Mouse (Mus musculus) ZHBTc4 (cell line): Measurements from ENCODE around the gene Fstl4.

Experiments
- DNase-seq: peaks from one replicate; pipeline ENCODE4 v3.0.0-alpha.2; 2011; ENCODE audit warnings: low read depth, low spot score

The Fstl4 gene

GRCm38 (mm10) chr11:52767921-52768320 lies 3.5 kb downstream of the Fstl4 start:
- DNase-seq, result no peak

GRCm38 (mm10) chr11:52773073-52773472 lies 8.6 kb downstream of the Fstl4 start:
- DNase-seq, result no peak

DNA sequence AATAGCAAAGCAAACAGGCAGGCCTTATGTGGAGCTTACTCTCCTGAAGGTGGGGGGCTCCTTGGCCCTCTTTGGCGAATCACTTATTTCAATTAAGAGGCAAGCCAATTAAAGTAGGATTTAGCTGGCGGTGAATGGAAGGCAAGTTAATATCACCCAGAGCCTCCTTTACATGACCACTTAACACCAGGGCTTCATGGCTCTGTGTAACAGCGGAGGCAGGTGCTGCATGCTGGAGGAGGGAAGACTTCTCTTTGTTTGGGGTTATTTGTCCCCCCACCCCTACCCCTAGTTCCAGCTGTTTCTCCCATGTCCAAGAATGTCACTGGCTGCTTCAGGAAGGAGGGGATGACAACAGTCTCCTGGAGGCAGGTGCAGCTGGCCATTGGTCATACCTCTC lies 10.9 kb downstream of the Fstl4 start:
- DNase-seq, result no peak

DNA sequence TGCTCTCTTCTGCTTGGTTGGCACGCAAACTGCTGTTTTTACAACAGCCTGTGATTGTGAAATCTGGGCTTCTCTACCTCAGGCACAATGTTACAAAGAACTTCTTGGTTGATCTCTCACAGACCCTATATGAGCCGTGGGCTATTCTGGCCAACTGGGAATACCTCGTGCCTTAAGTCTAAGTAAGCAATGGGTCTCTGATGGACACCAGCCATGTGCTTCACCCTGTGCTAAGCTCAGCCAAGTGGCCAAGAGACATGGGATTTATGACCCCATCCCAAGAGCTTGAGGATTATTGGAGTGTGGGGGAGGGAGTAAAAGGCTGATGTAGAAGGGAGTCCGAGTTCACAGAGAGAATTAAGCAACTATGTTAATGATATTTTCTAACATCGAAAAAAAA lies 18.0 kb downstream of the Fstl4 start:
- no peak for DNase-seq

DNA sequence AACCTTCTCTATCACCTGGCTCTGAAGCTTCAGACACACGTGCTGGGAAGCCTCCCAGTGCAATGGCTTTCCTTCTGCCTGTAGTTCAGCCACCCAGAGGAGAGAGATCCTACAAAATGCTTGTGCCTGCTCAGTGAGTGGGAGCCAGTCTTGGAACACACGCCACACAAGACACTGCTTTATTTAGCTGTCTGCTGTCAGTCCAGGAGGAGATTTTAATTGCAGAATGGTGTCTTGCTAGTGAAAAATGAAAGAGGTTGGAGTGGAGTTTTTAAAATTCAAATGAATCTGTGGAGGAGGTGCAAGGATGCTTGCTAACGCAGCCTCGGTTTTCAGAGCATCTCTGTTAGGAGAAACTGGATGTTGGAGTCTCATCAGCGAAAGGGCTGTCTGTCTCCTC lies 29.9 kb downstream of the Fstl4 start:
- DNase-seq, result no peak

DNA sequence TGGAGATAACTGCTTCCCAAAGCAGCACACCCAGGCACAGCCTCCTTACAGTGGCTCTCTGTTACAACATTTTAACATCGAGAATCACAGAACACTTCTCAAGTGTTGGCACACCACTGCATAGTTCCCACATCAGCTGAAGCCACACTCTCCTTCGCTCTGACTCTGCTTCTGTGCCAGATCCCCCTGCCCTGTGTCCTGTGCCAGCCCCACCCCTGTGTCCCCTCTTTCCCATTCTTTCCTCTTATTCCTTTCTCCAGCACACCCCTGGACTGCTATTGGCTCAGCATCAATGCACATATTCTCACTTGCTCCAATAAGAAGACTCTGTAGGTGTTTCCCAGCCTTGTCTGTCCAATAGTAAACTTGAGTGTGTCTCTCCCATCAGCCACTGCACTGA lies 45.1 kb downstream of the Fstl4 start:
- no peak for DNase-seq

- no peak for DNase-seq
Observed at GRCm38 (mm10) chr11:52816004-52816403, 51.6 kb downstream of the Fstl4 start.

- peak; percentile 64 for DNase-seq
Observed at GRCm38 (mm10) chr11:52820336-52820905, 56.0 kb downstream of the Fstl4 start.

GRCm38 (mm10) chr11:52826591-52826990 lies 62.2 kb downstream of the Fstl4 start:
- no peak for DNase-seq

GRCm38 (mm10) chr11:52831631-52832310 lies 67.3 kb downstream of the Fstl4 start:
- DNase-seq, result no peak

DNA sequence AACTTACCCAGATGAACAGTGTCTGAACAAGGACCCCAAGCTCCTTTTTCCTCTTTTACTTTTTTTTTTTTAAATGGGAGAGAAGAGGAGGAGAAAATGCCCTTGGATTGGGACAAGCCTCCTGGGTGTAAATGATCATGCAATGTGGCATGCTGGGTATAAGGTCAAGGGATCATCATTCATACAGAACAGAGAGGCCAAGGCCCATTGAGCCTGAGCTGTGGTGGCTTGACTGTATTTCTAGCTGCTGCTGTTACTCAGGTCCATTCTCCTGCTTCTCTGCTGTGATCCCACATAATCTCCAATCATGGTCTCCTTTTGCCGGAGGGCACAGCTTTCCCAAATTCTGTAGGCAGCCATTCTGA lies 67.9 kb downstream of the Fstl4 start:
- DNase-seq, result no peak

DNA sequence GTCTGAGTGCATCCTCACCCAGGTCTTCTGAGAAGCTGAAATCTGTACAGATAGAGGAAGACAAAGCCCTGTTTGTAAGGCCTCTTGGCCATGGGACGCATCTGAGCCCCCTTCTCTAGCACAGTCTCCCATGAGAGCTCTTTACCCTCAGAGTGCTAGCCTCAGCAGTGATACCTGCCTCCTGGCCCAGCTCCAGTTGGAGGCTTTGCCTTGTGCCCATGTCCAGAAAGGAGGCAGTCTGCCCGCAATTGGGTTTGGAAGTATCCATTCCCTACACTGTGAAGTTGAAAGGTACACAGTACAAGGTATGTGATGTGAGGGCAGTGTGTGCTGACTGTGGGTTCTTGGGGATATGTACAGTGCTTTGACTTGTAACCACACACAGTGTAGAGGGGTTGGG lies 84.3 kb downstream of the Fstl4 start:
- DNase-seq, result no peak

DNA sequence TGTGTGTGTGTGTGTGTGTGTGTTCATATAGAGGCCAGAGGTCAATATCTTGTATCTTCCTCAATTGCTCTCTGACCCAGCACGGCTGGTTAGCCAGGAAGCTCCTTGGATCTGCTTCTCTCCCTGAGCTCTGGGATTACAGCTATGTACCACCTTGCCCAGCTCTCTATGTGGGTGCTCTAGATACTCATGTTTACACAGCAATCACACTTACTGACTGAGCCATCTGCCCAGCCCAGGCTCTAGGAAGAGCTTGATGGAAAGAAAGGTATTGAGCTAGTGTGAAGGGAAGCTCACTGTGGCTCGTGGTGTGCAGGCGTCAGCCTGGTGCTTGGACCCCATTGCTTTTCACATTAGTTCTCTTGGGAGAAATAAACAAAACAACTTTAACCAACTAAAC lies 85.6 kb downstream of the Fstl4 start:
- DNase-seq, result no peak

- DNase-seq, result no peak
Observed at GRCm38 (mm10) chr11:52872846-52873512, 108.5 kb downstream of the Fstl4 start.

DNA sequence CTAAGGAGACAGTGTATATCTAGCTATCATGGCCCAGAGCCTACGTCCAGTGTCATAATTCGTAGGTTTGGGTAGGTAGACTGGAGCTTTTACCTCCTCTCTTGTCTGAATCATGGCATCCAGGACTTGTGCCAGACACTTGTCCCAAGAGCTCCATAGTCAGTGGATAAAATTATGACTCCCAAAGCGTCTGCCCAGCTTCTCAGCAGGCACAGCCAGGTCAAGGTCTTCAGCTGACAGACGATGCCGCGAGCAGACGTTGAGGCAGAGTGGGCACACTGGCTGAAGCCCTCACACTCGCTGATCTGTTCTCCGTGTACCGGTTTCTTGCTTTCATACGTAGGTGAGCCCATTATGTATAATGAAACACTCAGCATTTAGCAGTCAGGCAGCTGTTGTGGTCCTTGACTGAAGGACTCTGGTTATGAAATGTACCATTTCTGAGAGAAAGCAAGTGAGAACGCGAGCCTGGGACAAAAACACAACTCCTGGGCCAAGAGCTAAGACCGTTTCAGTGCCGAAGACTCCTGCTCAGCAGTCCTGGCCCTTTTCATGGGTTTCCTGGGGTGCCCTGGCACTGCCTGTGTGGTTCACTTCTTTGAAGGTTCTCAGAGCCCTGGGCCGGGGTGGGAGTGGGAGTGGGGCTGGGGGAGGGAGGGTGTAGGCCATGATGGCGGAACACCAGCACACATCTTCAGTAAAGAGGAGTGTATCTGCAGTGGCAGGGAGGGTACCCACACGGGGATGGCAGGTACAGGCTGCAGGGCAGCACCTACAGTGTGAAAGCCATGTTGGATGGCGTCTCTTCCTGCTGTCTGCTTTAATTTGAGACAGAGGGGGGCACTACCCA lies 111.7 kb downstream of the Fstl4 start:
- DNase-seq, result no peak

GRCm38 (mm10) chr11:52877662-52878061 lies 113.2 kb downstream of the Fstl4 start:
- DNase-seq, result no peak

- DNase-seq, result no peak
Observed at GRCm38 (mm10) chr11:52879958-52880357, 115.5 kb downstream of the Fstl4 start.

DNA sequence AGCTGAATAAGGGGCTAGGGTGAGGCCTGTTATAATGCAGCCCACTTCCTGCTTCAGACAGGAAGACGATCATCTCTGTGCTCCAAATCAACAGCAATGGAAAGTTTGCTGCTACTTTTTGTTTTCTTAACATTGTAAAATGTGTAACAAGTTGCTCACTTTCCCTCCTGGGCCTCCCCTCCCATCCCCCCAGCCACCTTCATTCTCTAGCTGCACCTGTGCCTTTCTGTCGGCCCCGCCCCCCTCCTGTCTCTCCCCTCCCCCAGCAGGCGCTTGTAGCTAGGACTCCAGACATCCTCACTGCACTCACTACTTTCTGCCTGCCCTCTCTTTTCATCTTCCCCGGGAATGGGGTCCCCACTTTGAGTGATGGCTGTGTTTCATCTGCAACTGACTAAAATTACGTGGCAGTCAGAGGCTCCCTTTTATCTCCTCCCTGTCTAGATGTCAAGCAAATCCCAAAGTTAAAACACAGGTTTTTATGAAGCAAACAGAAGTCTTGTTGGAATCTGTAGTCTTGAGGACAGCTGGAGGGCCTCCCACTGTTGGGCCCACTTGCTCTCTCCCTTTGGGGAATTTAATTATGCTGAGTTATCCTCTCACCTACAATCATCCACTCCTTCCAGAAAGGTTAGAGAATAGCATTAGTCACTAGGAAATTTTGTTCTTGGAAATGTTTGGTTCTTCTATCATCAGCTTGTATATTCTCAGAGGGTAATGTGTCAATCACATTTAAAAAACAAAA lies 122.3 kb downstream of the Fstl4 start:
- DNase-seq, result peak; percentile 21

- no peak for DNase-seq
Observed at GRCm38 (mm10) chr11:52888150-52888549, 123.7 kb downstream of the Fstl4 start.

- no peak for DNase-seq
Observed at GRCm38 (mm10) chr11:52889527-52889926, 125.1 kb downstream of the Fstl4 start.

- DNase-seq, result no peak
Observed at GRCm38 (mm10) chr11:52890156-52890555, 125.7 kb downstream of the Fstl4 start.

- DNase-seq, result no peak
Observed at GRCm38 (mm10) chr11:52904101-52904500, 139.7 kb downstream of the Fstl4 start.
